Mouse (Mus musculus) lung, postnatal 0 days (tissue): ENCODE data around the gene Mt4. TPM values are rescaled to one million over a fixed set of nuclear protein-coding genes. Genes with fewer than 3 reads are reported as not detected.
"Not testable (repeated sequence)": the region's sequence is repeated elsewhere in the genome, so short reads cannot be mapped to it uniquely, and the experiment has no call there.

Experiments used
- ATAC-seq: fragments of 200-750 bp; cut with Nextera tagmentation; 2 replicates; pipeline ENCODE4 v1.8.0; 2017; ENCODE audit warnings: moderate library complexity
- DNase-seq: peaks from one replicate; pipeline ENCODE4 v3.0.0-alpha.2; 2016; ENCODE audit warnings: low spot score
- H3K27ac ChIP-seq: fragments of 300-500 bp; sonication (generic); 2 replicates; pipeline ENCODE4 v1.5.1; 2014; ENCODE audit warnings: antibody characterized with exemption, mild to moderate bottlenecking, low read length, mixed read lengths
- H3K27me3 ChIP-seq: fragments of 300-500 bp; sonication (generic); replicated peaks from 2 replicates; pipeline ENCODE4 v1.6.1; 2014; ENCODE audit warnings: low read length, mixed read lengths; ENCODE audit not compliant: insufficient read depth
- H3K36me3 ChIP-seq: fragments of 300-500 bp; sonication (generic); 2 replicates; pipeline ENCODE4 v1.6.1; 2014; ENCODE audit warnings: low read length, mixed read lengths; ENCODE audit not compliant: insufficient read depth
- H3K4me1 ChIP-seq: fragments of 300-500 bp; sonication (generic); 2 replicates; pipeline ENCODE4 v1.6.1; 2014; ENCODE audit warnings: antibody characterized with exemption, low read depth, low read length, mixed read lengths; ENCODE audit not compliant: insufficient read depth
- H3K4me2 ChIP-seq: fragments of 300-500 bp; sonication (generic); replicated peaks from 2 replicates; pipeline ENCODE4 v1.6.1; 2014; ENCODE audit warnings: low read depth, mild to moderate bottlenecking, low read length, moderate library complexity, mixed read lengths
- H3K4me3 ChIP-seq: fragments of 300-500 bp; sonication (generic); 2 replicates; pipeline ENCODE4 v1.5.1; 2014; ENCODE audit warnings: low read depth, low read length
- H3K9ac ChIP-seq: fragments of 300-500 bp; sonication (generic); replicated peaks from 2 replicates; pipeline ENCODE4 v1.6.1; 2014; ENCODE audit warnings: low read depth, mild to moderate bottlenecking
- H3K9me3 ChIP-seq: fragments of 300-500 bp; sonication (generic); 2 replicates; pipeline ENCODE4 v1.6.1; 2016; ENCODE audit warnings: low read length, mixed read lengths
- CTCF ChIP-seq: IDR thresholded peaks from 2 replicates; pipeline ENCODE4 v1.5.1; 2016; ENCODE audit warnings: antibody characterized with exemption, mild to moderate bottlenecking
- EP300 ChIP-seq: IDR thresholded peaks from 2 replicates; pipeline ENCODE4 v1.6.1; 2016; ENCODE audit warnings: antibody characterized with exemption, mild to moderate bottlenecking, control low read depth
- WGBS: fragments of 180-500 bp; shearing (Covaris S2); extraction: QIAGEN DNeasy Blood & Tissue Kit; methylation state at CpG from one replicate; pipeline ENCODE4 v1.1.7; 2014; 5-methylcytosine and 5-hydroxymethylcytosine counted together
- polyA plus RNA-seq: library from polyadenylated mRNA; unstranded; fragments of >200 nt; fragmentation: Nextera tagmentation; extraction: Ambion mirVana; gene quantifications from 2 replicates; pipeline ENCODE4 v1.2.1, GENCODE M21; 2015

Gene Mt4
- polyA plus RNA-seq, 1 experiment from 2014 or later: not detected

DNA sequence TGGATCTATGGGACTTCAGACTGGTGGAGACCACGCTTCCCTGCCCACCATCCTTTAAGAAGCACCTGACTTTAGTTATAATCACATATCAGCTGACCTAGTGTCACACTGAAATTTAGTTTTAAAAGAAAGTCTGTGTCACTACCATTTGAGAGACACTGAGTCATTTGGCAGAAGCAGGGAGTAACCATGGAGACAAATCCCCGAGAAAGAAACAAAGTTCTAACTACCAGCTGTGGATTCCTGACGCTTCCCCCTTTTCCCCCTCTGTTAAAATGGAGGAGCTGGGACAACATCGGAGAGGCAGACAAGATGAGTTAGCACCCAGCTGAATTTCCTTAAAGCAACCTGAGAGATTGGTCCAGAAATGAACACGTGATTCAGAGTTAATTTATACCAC is 11.2 kb downstream of the Mt4 start:
- Histone ChIP-seq H3K4me1 (no peaks in the 10 kb centered on the region), H3K4me2 (no peak overlapping the region), H3K27me3 (no peaks in the 10 kb centered on the region), H3K4me3 (no peak overlapping the region), H3K9me3 (no peaks in the 10 kb centered on the region), H3K27ac (no peak overlapping the region), H3K9ac (no peak overlapping the region), H3K36me3 (no peaks in the 10 kb centered on the region)
- 30% methylated on average over 5 of the region's 5 CpGs for WGBS
- DNase-seq: no peak
- ATAC-seq: no peak
- TF ChIP-seq EP300: no peak
- no peak for TF ChIP-seq CTCF

DNA sequence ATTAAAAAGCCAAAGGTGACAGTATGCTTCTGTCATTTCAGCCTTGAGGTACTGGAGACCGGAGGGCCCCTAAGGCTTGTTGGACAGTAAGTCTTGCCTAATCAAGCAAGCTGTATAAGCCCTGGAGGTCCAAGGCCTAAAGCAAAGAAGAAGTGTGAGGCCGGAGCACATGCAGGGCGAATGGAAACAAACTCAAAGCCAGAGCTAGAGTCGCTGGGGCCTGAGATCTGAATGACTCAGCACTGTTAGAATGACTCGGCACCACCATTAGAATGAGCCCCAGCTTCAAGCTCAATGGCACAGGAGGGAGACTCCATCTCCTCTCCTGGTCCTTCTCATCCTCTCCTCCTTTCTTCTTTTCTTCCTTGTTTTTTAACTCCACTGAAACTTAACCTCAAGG is 13.9 kb downstream of the Mt4 start:
- Histone ChIP-seq H3K27me3 (no peaks in the 10 kb centered on the region), H3K27ac (no peak overlapping the region), H3K4me3 (no peak overlapping the region), H3K9ac (no peak overlapping the region), H3K36me3 (no peaks in the 10 kb centered on the region), H3K9me3 (no peaks in the 10 kb centered on the region), H3K4me2 (no peak overlapping the region), H3K4me1 (no peaks in the 10 kb centered on the region)
- DNase-seq (no peak), ATAC-seq (no peak)
- TF ChIP-seq EP300: no peak
- no peak for TF ChIP-seq CTCF
- 72% methylated on average over 5 of the region's 5 CpGs for WGBS

DNA sequence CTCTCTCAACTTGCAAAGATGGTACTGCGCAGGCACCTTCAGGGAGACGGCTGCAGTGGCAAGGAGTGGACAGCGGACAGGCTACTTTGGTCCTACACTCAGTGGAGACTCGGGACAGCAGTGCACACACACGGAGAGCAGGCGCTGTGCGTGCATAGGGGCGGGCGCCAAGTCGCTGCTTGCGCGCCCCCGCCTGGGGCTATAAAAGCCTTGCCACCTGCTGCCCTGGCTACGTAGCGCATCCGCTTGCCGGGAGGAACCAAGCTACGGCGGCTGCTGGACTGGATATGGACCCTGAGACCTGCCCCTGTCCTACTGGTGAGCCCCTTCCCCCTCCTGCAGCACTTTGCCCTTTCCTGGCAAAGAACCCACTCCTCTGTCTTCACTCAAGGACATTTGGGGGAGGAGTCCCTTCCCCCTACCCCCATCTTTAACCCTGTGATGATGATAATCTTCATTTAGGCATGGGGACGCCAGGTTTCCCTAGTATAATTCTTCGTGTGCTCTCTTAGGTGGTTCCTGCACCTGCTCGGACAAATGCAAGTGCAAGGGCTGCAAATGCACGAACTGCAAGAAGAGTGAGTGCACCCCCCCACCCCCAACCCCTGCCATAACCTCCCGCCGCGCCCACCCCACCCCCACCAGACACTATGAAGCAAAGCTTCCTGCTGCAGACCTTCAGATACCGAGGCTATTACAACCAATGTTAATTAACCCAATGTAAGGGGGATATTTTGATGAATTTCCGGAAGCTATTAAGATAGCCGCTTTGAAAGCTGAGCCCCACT is 15.7 kb downstream of the Mt4 start, which contains the start of gene Mt3:
Gene Mt3 (plus strand): TSS at position 95 of the 788 bp plus-strand sequence.
- Histone ChIP-seq H3K9ac (no peak within 1 kb of the TSS), H3K27me3 (no peaks in the 10 kb centered on the region), H3K4me2 (peak within 1 kb of the TSS; percentile 40), H3K36me3 (no peaks in the 10 kb centered on the region), H3K27ac (no peak within 1 kb of the TSS), H3K4me1 (no peaks in the 10 kb centered on the region), H3K9me3 (no peaks in the 10 kb centered on the region), H3K4me3 (no peak within 1 kb of the TSS)
- peak; percentile 43 for TF ChIP-seq CTCF
- no peak for TF ChIP-seq EP300
- peak; percentile 55 for DNase-seq
- 5% methylated on average over 29 of the region's 29 CpGs for WGBS
- ATAC-seq: peak; percentile 71

DNA sequence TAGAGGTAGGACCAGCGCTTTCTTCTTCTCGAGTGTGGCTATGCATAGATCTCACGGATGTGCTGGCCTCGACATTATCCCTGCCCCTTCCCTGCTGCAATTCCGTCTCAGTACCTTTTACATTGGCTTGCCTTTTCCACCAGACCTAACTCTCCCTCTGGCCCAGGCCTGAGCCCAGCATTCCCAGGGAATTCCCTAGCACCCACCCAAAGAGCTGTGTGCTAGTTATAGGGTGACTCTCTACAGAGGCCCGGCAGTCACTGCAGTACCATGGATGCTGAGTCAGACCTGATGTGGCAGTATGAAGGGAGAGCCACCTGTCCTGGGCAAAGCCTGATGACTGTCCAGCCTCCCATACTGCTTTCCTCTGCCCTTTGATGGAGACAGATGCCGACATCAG is 16.5 kb downstream of the Mt4 start:
- Histone ChIP-seq H3K4me1 (no peaks in the 10 kb centered on the region), H3K9ac (no peak overlapping the region), H3K27ac (no peak overlapping the region), H3K9me3 (no peaks in the 10 kb centered on the region), H3K27me3 (no peaks in the 10 kb centered on the region), H3K36me3 (no peaks in the 10 kb centered on the region), H3K4me2 (no peak overlapping the region), H3K4me3 (no peak overlapping the region)
- ATAC-seq (no peak), DNase-seq (no peak)
- TF ChIP-seq CTCF: no peak
- TF ChIP-seq EP300: no peak
- WGBS: 29% methylated on average over 7 of the region's 7 CpGs

DNA sequence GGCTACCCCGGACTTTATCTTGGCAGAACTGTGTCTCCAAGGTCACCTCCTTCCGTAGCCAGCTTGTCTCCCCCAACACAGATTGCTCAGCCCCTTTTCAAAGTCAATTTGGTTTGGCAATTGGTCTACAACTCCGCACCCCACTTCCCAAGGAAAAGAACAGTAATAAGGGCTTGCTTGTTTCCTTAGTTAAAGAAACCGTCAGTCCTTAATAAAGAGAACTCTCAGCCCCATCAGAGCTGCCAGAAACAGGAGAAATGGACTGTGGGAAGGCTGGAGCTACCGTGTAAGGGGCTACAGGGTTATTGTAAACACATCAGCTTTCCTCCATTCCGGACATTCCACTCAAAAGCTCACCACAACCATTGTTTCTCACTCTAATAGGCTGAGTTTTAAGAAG is 17.5 kb downstream of the Mt4 start:
- Histone ChIP-seq H3K36me3 (no peaks in the 10 kb centered on the region), H3K9ac (no peak overlapping the region), H3K9me3 (no peaks in the 10 kb centered on the region), H3K4me3 (no peak overlapping the region), H3K27me3 (no peaks in the 10 kb centered on the region), H3K27ac (no peak overlapping the region), H3K4me2 (no peak overlapping the region), H3K4me1 (no peaks in the 10 kb centered on the region)
- ATAC-seq (no peak), DNase-seq (no peak)
- no peak for TF ChIP-seq CTCF
- no peak for TF ChIP-seq EP300
- 24% methylated on average over 6 of the region's 6 CpGs for WGBS

DNA sequence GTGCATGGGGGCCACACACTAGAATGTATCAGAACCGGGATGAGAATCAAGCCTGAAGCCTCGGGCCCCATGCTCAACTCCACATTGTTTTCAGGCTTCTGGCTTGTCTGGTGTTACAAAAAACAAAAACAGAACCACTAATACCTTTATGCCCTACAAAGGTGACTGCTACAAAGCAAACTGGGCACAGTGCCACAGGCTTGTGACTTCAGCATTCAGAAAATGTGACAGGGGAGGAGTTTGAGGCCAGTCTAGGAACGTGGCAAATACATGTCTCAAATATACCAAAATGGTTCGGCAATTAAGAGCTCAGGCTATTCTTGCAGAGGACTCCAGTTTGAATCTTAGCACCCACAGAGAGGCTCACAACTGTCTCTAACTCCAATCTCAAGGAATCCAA is 19.1 kb downstream of the Mt4 start:
- no peak overlapping the region for H3K4me2 ChIP-seq
- H3K4me1 ChIP-seq: no peaks in the 10 kb centered on the region
- ATAC-seq: peak; percentile 56
- H3K27ac ChIP-seq: no peak overlapping the region
- H3K36me3 ChIP-seq: no peaks in the 10 kb centered on the region
- H3K9me3 ChIP-seq: no peaks in the 10 kb centered on the region
- no peak overlapping the region for H3K9ac ChIP-seq
- 50% methylated on average over 4 of the region's 4 CpGs for WGBS
- TF ChIP-seq EP300: no peak
- TF ChIP-seq CTCF: no peak
- DNase-seq: peak; percentile 46
- no peaks in the 10 kb centered on the region for H3K27me3 ChIP-seq
- H3K4me3 ChIP-seq: no peak overlapping the region

DNA sequence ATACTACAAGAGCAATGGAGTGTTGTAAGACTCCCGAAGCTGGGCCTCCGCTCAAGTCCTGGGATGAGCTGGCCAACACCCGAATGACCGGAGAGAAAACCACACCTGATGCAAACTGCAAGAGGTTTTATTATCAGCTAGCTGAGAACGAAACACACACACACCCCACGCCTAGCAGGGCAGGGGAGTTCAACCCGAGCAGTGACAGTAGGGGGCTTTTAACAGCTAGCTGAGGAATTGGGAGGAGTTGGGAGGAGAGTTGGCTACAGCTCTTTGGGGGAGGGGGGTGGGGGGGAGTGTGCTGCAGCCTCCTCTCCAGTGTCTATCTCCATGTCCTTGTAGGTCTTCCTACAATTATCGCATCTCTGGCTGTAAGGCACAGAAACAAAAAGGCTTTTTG is 28.8 kb downstream of the Mt4 start:
- H3K4me2 ChIP-seq, DNase-seq, H3K9ac ChIP-seq, H3K4me1 ChIP-seq, H3K27ac ChIP-seq, H3K4me3 ChIP-seq, H3K9me3 ChIP-seq, H3K27me3 ChIP-seq, H3K36me3 ChIP-seq, ATAC-seq: not testable (repeated sequence)
- WGBS: 75% methylated on average over 8 of the region's 8 CpGs
